Mouse (Mus musculus): Measurements from ENCODE around the gene C8g. TPM values are rescaled to one million over a fixed set of nuclear protein-coding genes. Genes with fewer than 3 reads are reported as not detected.
A peak's percentile ranks its signal among the peaks of the same experiment; 100 is the strongest.

Gene C8g
- polyA plus RNA-seq, 1 experiment from 2014 or later, result 7.9 TPM

- no peaks in the 10 kb centered on the region for H3K36me3 ChIP-seq (ENCODE audit: insufficient read depth, low read length)
- H3K4me1 ChIP-seq (replicated peaks; ENCODE audit: insufficient read depth, low read length), result no peaks in the 10 kb centered on the region
- ATAC-seq (replicated peaks; ENCODE audit: low FRiP score, low read depth) (no peak), DNase-seq (ENCODE audit: low spot score) (peak; percentile 24)
- peak; percentile 62 for TF ChIP-seq CTCF (IDR thresholded peaks at IDR 0.05; ENCODE audit: low read depth)
- no peaks in the 10 kb centered on the region for H3K9me3 ChIP-seq (replicated peaks; ENCODE audit: low read length)
- no peak overlapping the region for H3K4me3 ChIP-seq (replicated peaks; ENCODE audit: low read depth, low read length)
- no peak overlapping the region for H3K9ac ChIP-seq (ENCODE audit: low read depth, low read length)
- H3K4me2 ChIP-seq (ENCODE audit: low read length), result no peak overlapping the region
- WGBS, result 24% methylated on average over 7 of the region's 7 CpGs
- H3K27ac ChIP-seq, result no peak overlapping the region
- no peaks in the 10 kb centered on the region; the same call in 1 of the 2 replicates for H3K27me3 ChIP-seq (ENCODE audit: insufficient read depth, low read length)
These were observed 18.6 kb downstream of the C8g start for GRCm38 (mm10) chr2:25482969-25483368.

GRCm38 (mm10) chr2:25480541-25480940 is 21.0 kb downstream of the C8g start:
- no peaks in the 10 kb centered on the region for H3K27me3 ChIP-seq (ENCODE audit: insufficient read depth, low read length)
- ATAC-seq (replicated peaks; ENCODE audit: low FRiP score, low read depth), result no peak
- 76% methylated on average over 1 of the region's 1 CpGs for WGBS
- no peaks in the 10 kb centered on the region for H3K9me3 ChIP-seq (replicated peaks; ENCODE audit: low read length)
- TF ChIP-seq CTCF (IDR thresholded peaks at IDR 0.05; ENCODE audit: low read depth), result no peak
- H3K4me3 ChIP-seq (replicated peaks; ENCODE audit: low read depth, low read length), result no peak overlapping the region
- H3K4me1 ChIP-seq (replicated peaks; ENCODE audit: insufficient read depth, low read length), result no peaks in the 10 kb centered on the region
- no peaks in the 10 kb centered on the region for H3K36me3 ChIP-seq (ENCODE audit: insufficient read depth, low read length)
- DNase-seq (ENCODE audit: low spot score), result no peak
- H3K4me2 ChIP-seq (ENCODE audit: low read length), result no peak overlapping the region
- H3K9ac ChIP-seq (ENCODE audit: low read depth, low read length), result no peak overlapping the region
- H3K27ac ChIP-seq, result no peak overlapping the region

GRCm38 (mm10) chr2:25479551-25480311 is 21.8 kb downstream of the C8g start:
- Histone ChIP-seq H3K27me3 (ENCODE audit: insufficient read depth, low read length) (no peaks in the 10 kb centered on the region), H3K36me3 (ENCODE audit: insufficient read depth, low read length) (no peaks in the 10 kb centered on the region), H3K27ac (no peak overlapping the region), H3K9ac (ENCODE audit: low read depth, low read length) (no peak overlapping the region), H3K9me3 (replicated peaks; ENCODE audit: low read length) (no peaks in the 10 kb centered on the region), H3K4me1 (replicated peaks; ENCODE audit: insufficient read depth, low read length) (no peaks in the 10 kb centered on the region), H3K4me3 (replicated peaks; ENCODE audit: low read depth, low read length) (no peak overlapping the region), H3K4me2 (ENCODE audit: low read length) (no peak overlapping the region)
- no peak for DNase-seq (ENCODE audit: low spot score)
- no peak for TF ChIP-seq CTCF (IDR thresholded peaks at IDR 0.05; ENCODE audit: low read depth)
- no peak for ATAC-seq (replicated peaks; ENCODE audit: low FRiP score, low read depth)
- WGBS, result 54% methylated on average over 10 of the region's 10 CpGs

GRCm38 (mm10) chr2:25477967-25478675 is 23.4 kb downstream of the C8g start:
- Histone ChIP-seq H3K4me1 (replicated peaks; ENCODE audit: insufficient read depth, low read length) (no peaks in the 10 kb centered on the region), H3K4me2 (ENCODE audit: low read length) (no peak overlapping the region), H3K36me3 (ENCODE audit: insufficient read depth, low read length) (no peaks in the 10 kb centered on the region), H3K9ac (ENCODE audit: low read depth, low read length) (no peak overlapping the region), H3K4me3 (replicated peaks; ENCODE audit: low read depth, low read length) (no peak overlapping the region), H3K9me3 (replicated peaks; ENCODE audit: low read length) (no peaks in the 10 kb centered on the region), H3K27me3 (ENCODE audit: insufficient read depth, low read length) (no peaks in the 10 kb centered on the region), H3K27ac (no peak overlapping the region)
- ATAC-seq (replicated peaks; ENCODE audit: low FRiP score, low read depth) (no peak), DNase-seq (ENCODE audit: low spot score) (no peak)
- WGBS, result 75% methylated on average over 3 of the region's 3 CpGs
- TF ChIP-seq CTCF (IDR thresholded peaks at IDR 0.05; ENCODE audit: low read depth), result no peak

GRCm38 (mm10) chr2:25477541-25477940 is 24.0 kb downstream of the C8g start:
- Histone ChIP-seq H3K4me1 (replicated peaks; ENCODE audit: insufficient read depth, low read length) (no peaks in the 10 kb centered on the region), H3K36me3 (ENCODE audit: insufficient read depth, low read length) (no peaks in the 10 kb centered on the region), H3K27me3 (ENCODE audit: insufficient read depth, low read length) (no peaks in the 10 kb centered on the region), H3K9me3 (replicated peaks; ENCODE audit: low read length) (no peaks in the 10 kb centered on the region), H3K4me2 (ENCODE audit: low read length) (no peak overlapping the region), H3K4me3 (replicated peaks; ENCODE audit: low read depth, low read length) (no peak overlapping the region), H3K27ac (no peak overlapping the region), H3K9ac (ENCODE audit: low read depth, low read length) (no peak overlapping the region)
- ATAC-seq (replicated peaks; ENCODE audit: low FRiP score, low read depth) (no peak), DNase-seq (ENCODE audit: low spot score) (no peak)
- TF ChIP-seq CTCF (IDR thresholded peaks at IDR 0.05; ENCODE audit: low read depth), result no peak
- 87% methylated on average over 8 of the region's 8 CpGs for WGBS

- ATAC-seq (replicated peaks; ENCODE audit: low FRiP score, low read depth), result no peak
- TF ChIP-seq CTCF (IDR thresholded peaks at IDR 0.05; ENCODE audit: low read depth), result no peak
- no peaks in the 10 kb centered on the region for H3K9me3 ChIP-seq (replicated peaks; ENCODE audit: low read length)
- no peak overlapping the region for H3K27ac ChIP-seq
- no peaks in the 10 kb centered on the region for H3K4me1 ChIP-seq (replicated peaks; ENCODE audit: insufficient read depth, low read length)
- DNase-seq (ENCODE audit: low spot score), result no peak
- H3K4me3 ChIP-seq (replicated peaks; ENCODE audit: low read depth, low read length), result no peak overlapping the region
- H3K4me2 ChIP-seq (ENCODE audit: low read length), result no peak overlapping the region
- H3K27me3 ChIP-seq (ENCODE audit: insufficient read depth, low read length), result no peaks in the 10 kb centered on the region
- no peaks in the 10 kb centered on the region for H3K36me3 ChIP-seq (ENCODE audit: insufficient read depth, low read length)
- WGBS, result 77% methylated on average over 2 of the region's 2 CpGs
- H3K9ac ChIP-seq (ENCODE audit: low read depth, low read length), result no peak overlapping the region
These were observed 29.0 kb downstream of the C8g start for GRCm38 (mm10) chr2:25472550-25472949.
